Mouse (Mus musculus): ENCODE data around the gene Atad3a. TPM values are rescaled to one million over a fixed set of nuclear protein-coding genes. Genes with fewer than 3 reads are reported as not detected.

The Atad3a gene
- polyA plus RNA-seq, 1 experiment: 44.5 TPM

DNA sequence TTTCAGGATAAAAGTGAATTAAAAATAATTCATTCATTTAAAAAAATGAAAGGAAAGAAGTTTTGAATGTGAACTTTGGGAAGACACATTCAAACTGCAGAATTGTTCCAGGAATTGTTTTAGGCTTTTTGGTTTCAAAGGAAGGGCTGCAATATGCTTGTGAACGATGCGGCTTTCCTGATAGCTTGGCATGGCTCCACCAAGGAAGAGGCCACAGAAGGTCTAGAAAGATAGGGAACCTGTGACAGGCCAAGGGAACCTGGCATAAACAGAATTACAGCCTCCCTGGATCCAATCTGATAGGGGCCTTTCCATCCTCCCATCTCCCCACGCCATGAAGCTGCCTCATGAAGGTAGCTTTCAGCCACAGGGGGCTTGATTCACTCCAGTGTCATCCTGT is 27.4 kb upstream of the Atad3a start:
- 61% methylated on average over 3 of the region's 3 CpGs for WGBS
- TF ChIP-seq CTCF (IDR thresholded peaks at IDR 0.05; ENCODE audit: insufficient read depth, low read length) (no peak), POLR2A (IDR thresholded peaks at IDR 0.05; ENCODE audit: borderline replicate concordance, extremely low read depth, low read depth, low read length) (no peak)
- H3K4me1 ChIP-seq (ENCODE audit: control insufficient read depth, insufficient read depth, low read length): no peaks in the 10 kb centered on the region
- DNase-seq: no peak
- H3K4me3 ChIP-seq (replicated peaks; ENCODE audit: extremely low read depth, low read depth, low read length): no peak overlapping the region

DNA sequence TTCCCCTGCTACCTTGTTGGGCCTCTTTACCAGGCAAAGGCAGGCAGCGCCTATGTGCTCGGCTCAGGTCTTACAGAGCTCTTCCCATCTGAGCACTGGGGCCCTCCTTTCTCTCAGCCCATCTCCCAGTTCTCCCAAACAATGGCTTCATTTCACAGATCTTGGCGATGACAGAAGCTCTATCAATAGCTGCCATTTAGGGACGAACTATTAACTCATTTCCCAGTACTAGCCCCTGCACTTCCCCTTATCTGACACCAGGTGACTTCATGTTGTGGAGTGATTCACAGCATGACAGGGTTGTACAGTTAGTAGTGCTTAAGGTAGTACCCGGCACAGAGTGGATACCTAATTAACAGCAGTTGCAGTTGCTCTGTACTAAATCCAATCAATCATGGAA is 24.9 kb upstream of the Atad3a start, which contains the start of gene Tmem88b:
Gene Tmem88b, minus strand, starts transcription at position 56 of the 400 bp plus-strand sequence.
- 67% methylated on average over 5 of the region's 5 CpGs for WGBS
- DNase-seq: no peak
- no peak for TF ChIP-seq CTCF (IDR thresholded peaks at IDR 0.05; ENCODE audit: insufficient read depth, low read length)
- no peak for TF ChIP-seq POLR2A (IDR thresholded peaks at IDR 0.05; ENCODE audit: borderline replicate concordance, extremely low read depth, low read depth, low read length)
- Histone ChIP-seq H3K4me3 (replicated peaks; ENCODE audit: extremely low read depth, low read depth, low read length) (no peak within 1 kb of the TSS), H3K4me1 (ENCODE audit: control insufficient read depth, insufficient read depth, low read length) (no peaks in the 10 kb centered on the region)

DNA sequence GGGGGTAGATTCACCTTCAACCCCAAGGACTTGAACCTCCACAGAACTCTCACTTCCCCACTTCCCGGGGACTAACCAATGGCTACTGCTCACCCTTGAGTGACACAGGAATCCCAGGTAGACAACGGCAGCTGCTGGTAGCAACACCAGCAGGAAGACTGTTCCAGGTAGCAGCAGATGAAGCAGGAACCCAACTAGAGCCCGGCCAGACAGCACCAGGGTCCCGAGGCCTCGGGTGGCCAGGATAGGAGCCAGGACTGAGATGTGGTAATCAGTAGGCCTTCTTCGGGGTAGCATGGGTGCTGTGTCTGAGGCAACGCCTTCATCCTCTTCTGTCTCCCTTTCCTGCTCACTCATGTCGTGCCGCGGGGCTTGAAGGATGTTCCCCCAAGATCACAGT is 24.4 kb upstream of the Atad3a start:
- no peak for TF ChIP-seq POLR2A (IDR thresholded peaks at IDR 0.05; ENCODE audit: borderline replicate concordance, extremely low read depth, low read depth, low read length)
- TF ChIP-seq CTCF (IDR thresholded peaks at IDR 0.05; ENCODE audit: insufficient read depth, low read length): no peak
- no peaks in the 10 kb centered on the region for H3K4me1 ChIP-seq (ENCODE audit: control insufficient read depth, insufficient read depth, low read length)
- no peak overlapping the region for H3K4me3 ChIP-seq (replicated peaks; ENCODE audit: extremely low read depth, low read depth, low read length)
- WGBS: 83% methylated on average over 10 of the region's 10 CpGs
- no peak for DNase-seq

DNA sequence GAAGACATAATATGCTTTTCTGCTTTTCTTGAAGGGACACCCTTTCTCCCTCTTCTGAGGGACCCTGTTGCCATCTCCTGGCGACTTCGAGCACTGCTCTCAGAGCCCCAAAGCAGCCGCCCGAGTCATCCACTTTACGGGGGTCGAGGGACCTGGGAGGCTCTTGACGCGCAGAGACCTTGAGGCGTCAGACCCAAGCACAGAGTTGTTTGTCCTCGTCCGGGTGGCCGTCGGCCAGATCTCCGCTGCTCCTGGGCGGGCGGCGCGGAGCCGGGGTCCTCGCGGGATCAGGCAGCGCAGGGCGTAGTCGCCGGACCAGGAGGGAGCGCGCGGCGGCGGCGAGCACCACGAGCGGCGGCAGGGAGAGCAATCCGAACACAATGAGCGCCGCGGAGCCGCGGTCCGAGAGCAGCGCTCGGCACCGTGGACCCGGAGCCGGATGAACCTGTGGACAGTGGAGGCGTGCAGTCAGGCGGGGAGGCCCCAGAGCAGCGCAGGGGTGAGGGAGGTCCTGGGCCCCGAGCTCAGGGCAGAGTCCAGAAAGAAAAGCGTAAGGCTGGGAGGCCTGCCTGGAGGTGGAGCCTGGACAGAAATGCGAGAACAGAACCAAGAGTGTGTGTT is 23.3 kb upstream of the Atad3a start:
- Histone ChIP-seq H3K4me3 (replicated peaks; ENCODE audit: extremely low read depth, low read depth, low read length) (peak overlapping the region; percentile 70), H3K4me1 (ENCODE audit: control insufficient read depth, insufficient read depth, low read length) (no peaks in the 10 kb centered on the region)
- no peak for TF ChIP-seq POLR2A (IDR thresholded peaks at IDR 0.05; ENCODE audit: borderline replicate concordance, extremely low read depth, low read depth, low read length)
- peak; percentile 68 for TF ChIP-seq CTCF (IDR thresholded peaks at IDR 0.05; ENCODE audit: insufficient read depth, low read length)
- peak; percentile 81 for DNase-seq
- under 1% methylated on average over 52 of the region's 52 CpGs for WGBS

DNA sequence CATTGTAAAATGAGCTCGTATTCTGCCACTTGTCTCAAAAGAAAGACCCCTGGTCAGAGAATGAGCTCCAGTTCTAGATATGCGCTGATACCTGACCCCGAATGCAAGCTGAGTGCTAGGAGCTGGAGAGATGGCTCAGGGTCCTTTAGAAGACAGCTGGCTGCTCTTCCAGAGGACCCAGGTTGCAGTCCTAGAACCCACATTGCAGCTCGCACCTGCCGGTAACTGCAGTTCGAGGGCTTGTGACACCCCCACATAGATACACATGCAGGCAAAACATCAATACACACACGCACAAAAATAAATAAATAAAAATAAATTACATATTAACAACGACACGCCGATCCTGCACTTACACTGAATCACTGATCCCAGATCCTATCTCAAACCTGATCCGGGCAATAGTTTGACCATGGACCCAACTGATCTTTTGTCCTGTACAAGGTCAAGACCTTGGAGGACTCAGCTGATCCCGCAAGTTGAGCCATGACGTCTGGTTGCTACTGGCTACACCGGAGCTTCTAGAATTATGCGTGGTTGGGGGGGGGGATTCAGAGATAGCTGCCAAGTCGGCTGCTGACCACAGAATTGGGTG is 22.7 kb upstream of the Atad3a start:
- 35% methylated on average over 16 of the region's 16 CpGs for WGBS
- no peak overlapping the region for H3K4me3 ChIP-seq (replicated peaks; ENCODE audit: extremely low read depth, low read depth, low read length)
- no peaks in the 10 kb centered on the region for H3K4me1 ChIP-seq (ENCODE audit: control insufficient read depth, insufficient read depth, low read length)
- DNase-seq: no peak
- TF ChIP-seq CTCF (IDR thresholded peaks at IDR 0.05; ENCODE audit: insufficient read depth, low read length) (no peak), POLR2A (IDR thresholded peaks at IDR 0.05; ENCODE audit: borderline replicate concordance, extremely low read depth, low read depth, low read length) (no peak)

DNA sequence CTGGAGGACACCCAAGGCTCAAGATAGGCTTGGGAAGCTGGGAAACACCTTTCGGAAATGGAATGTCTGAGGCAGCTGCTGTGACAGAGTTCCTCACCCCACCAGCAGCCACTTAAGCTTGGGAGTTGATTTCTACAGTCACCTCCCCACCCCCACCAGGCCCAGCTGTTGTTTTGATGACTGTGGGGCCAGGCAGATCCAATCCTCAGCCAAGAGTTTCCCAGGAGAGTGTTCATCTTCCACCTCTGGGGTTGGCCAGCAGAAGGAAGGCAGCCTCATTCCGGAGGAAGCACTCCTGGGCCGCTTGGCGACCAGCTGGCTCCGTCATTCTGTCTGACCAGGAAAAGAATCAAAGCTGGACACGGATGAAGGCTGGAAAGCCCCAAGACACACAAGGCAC is 20.0 kb upstream of the Atad3a start:
- Histone ChIP-seq H3K4me3 (replicated peaks; ENCODE audit: extremely low read depth, low read depth, low read length) (no peak overlapping the region), H3K4me1 (ENCODE audit: control insufficient read depth, insufficient read depth, low read length) (peaks cover 1% of the 10 kb centered on the region; the same call in 1 of the 2 replicates)
- 22% methylated on average over 6 of the region's 6 CpGs for WGBS
- DNase-seq: no peak
- TF ChIP-seq POLR2A (IDR thresholded peaks at IDR 0.05; ENCODE audit: borderline replicate concordance, extremely low read depth, low read depth, low read length) (no peak), CTCF (IDR thresholded peaks at IDR 0.05; ENCODE audit: insufficient read depth, low read length) (no peak)

DNA sequence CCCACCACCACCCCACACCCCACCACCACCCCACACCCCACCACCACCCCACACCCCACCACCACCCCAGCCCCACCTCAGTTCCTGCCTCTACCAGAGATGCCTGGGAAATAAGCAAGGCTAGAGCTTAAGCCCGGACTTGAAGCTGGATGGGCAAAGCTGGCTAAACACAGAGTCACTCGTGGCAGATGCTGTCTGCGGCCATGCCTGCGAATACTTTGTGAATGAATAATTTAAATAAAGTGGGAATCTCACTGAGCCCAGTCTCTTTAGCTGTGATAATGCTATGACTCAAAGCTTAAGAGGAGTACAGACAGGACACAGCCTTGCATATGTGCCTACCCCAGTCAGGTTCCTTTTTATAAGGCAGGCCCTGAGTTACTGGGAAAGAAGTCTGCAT is 18.6 kb upstream of the Atad3a start:
- peaks cover 9% of the 10 kb centered on the region for H3K4me1 ChIP-seq (ENCODE audit: control insufficient read depth, insufficient read depth, low read length)
- DNase-seq: no peak
- no peak for TF ChIP-seq CTCF (IDR thresholded peaks at IDR 0.05; ENCODE audit: insufficient read depth, low read length)
- no peak for TF ChIP-seq POLR2A (IDR thresholded peaks at IDR 0.05; ENCODE audit: borderline replicate concordance, extremely low read depth, low read depth, low read length)
- 80% methylated on average over 4 of the region's 4 CpGs for WGBS
- no peak overlapping the region for H3K4me3 ChIP-seq (replicated peaks; ENCODE audit: extremely low read depth, low read depth, low read length)

DNA sequence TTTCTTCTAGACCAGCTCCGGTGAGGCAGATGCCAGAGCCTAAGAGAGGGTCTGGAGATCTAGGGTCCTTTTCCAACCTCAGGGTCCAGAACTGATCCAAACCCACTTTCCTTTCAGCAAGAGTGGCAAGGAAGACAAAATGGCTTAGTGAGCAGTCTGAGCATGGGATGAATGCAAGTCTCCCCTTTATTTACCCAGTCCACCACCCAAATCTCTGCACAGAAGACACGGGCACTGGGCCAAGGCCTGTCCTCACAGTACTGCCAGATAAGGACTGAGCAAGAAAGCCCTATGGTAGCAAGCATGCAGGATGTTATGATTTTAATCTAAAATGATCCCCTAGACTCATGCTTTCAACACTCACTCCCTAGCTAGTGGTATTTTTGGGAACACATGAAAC is 16.9 kb upstream of the Atad3a start:
- no peak for DNase-seq
- no peak for TF ChIP-seq POLR2A (IDR thresholded peaks at IDR 0.05; ENCODE audit: borderline replicate concordance, extremely low read depth, low read depth, low read length)
- H3K4me1 ChIP-seq (ENCODE audit: control insufficient read depth, insufficient read depth, low read length): peaks cover 9% of the 10 kb centered on the region
- H3K4me3 ChIP-seq (replicated peaks; ENCODE audit: extremely low read depth, low read depth, low read length): no peak overlapping the region
- 63% methylated on average over 2 of the region's 2 CpGs for WGBS

DNA sequence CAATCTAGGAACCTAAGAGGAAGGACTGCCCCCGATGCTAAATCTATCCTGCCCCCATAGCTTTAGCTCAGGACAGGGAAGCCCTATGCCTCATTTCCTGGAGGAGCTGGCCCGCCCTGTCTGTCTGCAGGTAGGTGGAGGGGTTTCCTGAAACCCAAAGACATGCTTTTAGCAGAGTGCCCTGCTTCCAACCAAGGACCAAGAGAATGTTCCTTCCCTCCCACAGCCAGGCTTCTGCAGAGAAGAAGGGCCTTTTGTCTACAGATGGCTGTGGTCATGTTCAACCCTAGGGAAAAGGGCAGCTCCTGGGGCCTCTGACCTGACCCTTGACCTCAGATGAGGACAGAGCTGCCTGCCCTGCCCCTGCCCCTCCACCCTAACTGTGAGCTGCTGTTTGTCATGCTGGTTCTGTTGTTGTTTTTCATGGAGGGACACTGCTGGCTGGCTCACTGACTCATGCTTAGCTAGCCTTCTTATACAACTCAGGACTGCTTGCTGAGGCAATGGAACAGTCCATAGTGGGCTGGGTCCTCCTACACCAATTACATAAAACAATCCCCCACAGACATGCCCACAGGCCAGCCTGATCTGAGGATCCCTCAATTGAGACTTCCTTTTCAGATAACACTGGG is 15.9 kb upstream of the Atad3a start:
- TF ChIP-seq CTCF (IDR thresholded peaks at IDR 0.05; ENCODE audit: insufficient read depth, low read length) (no peak), POLR2A (IDR thresholded peaks at IDR 0.05; ENCODE audit: borderline replicate concordance, extremely low read depth, low read depth, low read length) (no peak)
- DNase-seq: no peak
- peaks cover 9% of the 10 kb centered on the region for H3K4me1 ChIP-seq (ENCODE audit: control insufficient read depth, insufficient read depth, low read length)

DNA sequence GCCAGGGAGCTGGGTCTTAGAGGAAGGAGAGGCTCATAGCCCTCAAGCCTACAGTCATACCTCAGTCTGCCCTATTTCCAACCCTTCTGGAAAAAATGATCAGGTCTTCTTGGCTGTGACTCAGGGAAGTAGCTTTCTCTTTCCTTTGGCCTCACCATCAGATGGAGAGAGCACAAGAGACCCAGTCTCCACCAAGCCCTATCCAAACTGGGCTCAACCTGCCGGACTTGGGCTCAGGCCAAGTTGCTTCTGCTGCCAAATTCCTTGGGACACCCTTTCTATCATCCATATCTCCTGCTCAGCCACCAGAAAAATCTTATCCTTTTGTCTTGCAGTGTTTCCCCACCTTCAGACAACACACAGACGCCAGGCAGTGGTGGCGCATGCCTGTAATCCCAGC is 15.0 kb upstream of the Atad3a start:
- WGBS: 58% methylated on average over 3 of the region's 3 CpGs
- TF ChIP-seq POLR2A (IDR thresholded peaks at IDR 0.05; ENCODE audit: borderline replicate concordance, extremely low read depth, low read depth, low read length) (no peak), CTCF (IDR thresholded peaks at IDR 0.05; ENCODE audit: insufficient read depth, low read length) (no peak)
- no peak for DNase-seq

More for the DNA sequence above, 15.9 kb upstream of the Atad3a start:
- 54% methylated on average over 2 of the region's 2 CpGs for WGBS
- H3K4me3 ChIP-seq (replicated peaks; ENCODE audit: extremely low read depth, low read depth, low read length): no peak overlapping the region

More for the DNA sequence above, 15.0 kb upstream of the Atad3a start:
- no peak overlapping the region for H3K4me3 ChIP-seq (replicated peaks; ENCODE audit: extremely low read depth, low read depth, low read length)
- H3K4me1 ChIP-seq (ENCODE audit: control insufficient read depth, insufficient read depth, low read length): peaks cover 9% of the 10 kb centered on the region
